Mouse (Mus musculus): ENCODE data around the gene Mrpl45.
"Not testable (repeated sequence)": the region's sequence is repeated elsewhere in the genome, so short reads cannot be mapped to it uniquely, and the experiment has no call there.

Mrpl45 gene

DNA sequence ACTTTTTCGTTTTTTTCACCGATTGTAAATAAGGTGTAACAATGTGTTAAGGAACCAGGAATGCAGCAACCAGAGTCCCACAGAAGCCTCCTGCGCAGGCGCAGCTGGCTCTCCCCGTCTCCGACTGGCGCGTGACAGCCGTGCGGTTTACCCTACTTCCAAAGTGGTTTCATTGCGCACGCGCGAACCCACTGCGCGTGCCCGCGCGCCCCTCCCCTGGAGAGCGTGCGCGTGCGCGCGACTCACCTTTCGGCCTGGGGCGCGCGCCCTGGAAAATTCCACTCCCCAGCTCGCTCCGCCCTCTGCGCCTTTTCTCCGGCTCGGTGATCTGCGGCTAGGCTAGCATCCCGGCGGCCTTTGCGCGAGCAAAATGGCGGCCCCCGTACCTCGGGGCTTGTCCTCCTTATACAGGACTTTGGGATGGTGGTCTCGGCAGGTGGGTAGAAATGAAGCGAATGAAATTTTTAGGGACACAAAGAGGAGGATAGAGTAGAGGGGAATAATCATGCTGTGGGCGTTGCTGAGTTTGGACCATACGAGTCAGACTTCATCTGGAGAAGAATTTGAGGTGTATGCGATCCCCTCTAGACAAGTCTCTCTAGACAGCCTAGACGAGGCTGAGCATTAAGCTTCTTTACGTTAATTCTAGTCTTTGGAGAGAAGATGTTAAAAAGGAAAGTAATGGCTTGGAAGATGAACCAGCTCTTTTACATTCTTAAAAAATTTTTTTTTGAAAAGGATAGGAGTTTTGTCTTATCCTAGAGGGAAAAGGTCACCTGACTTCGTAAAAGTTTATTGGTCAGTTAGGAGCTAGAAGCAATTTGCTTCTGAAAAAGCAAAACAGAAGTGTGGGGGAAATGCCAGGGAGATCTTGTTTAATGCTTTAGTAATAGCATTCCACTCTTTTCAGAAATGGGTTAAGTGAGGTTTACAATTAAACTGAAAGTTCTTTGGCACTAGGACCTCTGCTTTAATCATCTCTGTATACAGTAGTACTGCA lies at the start of gene Mrpl45:
Gene Mrpl45 (plus strand): TSS at position 213 of the 1,000 bp plus-strand sequence.
- peak; percentile 99 for DNase-seq (ENCODE audit: low spot score)

GRCm38 (mm10) chr11:97266544-97266943 lies 49.0 kb upstream of the Mrpl45 start:
- DNase-seq (ENCODE audit: low spot score), result not testable (repeated sequence)

DNA sequence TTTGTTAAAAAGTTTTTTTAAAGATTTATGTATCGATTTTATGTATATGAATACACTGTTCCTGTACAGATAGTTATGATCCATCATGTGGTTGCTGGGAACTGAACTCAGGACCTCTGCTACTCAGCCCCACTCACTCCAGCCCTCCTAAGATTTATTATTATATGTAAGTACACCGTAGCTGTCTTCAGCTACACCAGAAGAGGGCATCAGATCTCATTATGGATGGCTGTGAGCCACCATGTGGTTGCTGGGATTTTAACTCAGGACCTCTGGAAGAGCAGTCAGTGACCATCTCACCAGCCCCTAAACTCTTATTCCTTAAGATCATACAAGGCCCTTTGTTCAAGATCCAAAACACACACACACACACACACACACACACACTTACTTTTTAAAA lies 45.5 kb upstream of the Mrpl45 start:
- DNase-seq (ENCODE audit: low spot score), result not testable (repeated sequence)

- DNase-seq (ENCODE audit: low spot score), result no peak
Measured at GRCm38 (mm10) chr11:97272835-97273234, 42.7 kb upstream of the Mrpl45 start.

GRCm38 (mm10) chr11:97273613-97274012 lies 41.9 kb upstream of the Mrpl45 start:
- DNase-seq (ENCODE audit: low spot score), result no peak

- not testable (repeated sequence) for DNase-seq (ENCODE audit: low spot score)
Measured at GRCm38 (mm10) chr11:97274947-97275346, 40.6 kb upstream of the Mrpl45 start.

DNA sequence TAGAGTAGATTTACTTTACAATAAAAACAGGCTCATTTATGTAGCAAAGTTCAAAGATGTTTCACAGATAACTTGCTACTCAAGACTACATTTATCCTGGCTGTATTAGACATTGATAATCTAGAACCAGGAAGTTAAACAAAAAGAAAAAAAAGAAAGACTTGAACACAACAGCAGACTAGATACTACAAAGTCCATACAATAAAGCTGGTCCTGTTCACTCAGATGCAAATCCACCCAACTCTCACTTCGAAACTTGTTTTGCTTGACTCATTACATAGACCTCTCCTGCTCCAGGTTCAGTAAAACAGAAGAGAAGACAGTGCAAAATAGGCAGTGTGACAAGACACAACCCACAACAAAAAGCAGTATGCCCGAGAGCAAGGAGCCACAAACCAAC lies 40.2 kb upstream of the Mrpl45 start:
- no peak for DNase-seq (ENCODE audit: low spot score)

DNA sequence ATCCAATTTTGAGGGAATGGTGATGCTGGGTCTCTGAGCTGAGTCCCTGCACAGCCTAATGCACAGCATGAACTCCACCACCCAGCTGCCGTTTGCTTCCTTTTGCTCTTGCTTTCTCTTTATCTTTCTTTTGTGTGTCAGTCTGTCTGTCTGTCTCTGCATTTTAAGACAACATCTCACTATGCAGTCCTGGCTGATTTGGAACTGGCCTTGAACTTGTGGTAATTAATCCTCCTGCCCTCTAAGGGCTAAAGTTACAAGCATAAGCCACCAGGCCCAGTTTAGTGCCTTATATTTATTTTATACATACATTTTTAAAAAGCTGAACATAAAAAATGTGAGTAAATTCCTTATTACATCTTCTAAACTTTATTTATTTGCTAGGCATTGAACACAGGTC lies 39.5 kb upstream of the Mrpl45 start:
- DNase-seq (ENCODE audit: low spot score), result no peak

GRCm38 (mm10) chr11:97277166-97277565 lies 38.4 kb upstream of the Mrpl45 start:
- DNase-seq (ENCODE audit: low spot score), result no peak

GRCm38 (mm10) chr11:97278456-97278855 lies 37.1 kb upstream of the Mrpl45 start:
- no peak for DNase-seq (ENCODE audit: low spot score)

DNA sequence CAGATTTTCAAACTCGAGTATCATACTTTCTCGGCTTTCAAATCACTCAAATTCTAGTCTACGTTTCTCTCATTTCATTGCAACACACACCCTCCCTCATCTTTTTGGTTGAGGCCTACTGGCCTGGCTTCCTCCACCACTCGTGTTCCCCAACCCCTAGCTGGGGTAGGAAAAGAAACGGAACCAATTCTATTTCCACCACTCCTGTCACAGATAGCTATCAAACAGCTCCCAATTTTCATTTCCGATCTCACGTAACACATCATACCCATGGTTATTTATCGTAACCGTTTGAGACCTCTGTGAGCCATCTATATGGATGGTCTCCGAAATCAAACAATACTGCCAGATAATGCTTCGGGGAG lies 36.5 kb upstream of the Mrpl45 start:
- no peak for DNase-seq (ENCODE audit: low spot score)

DNA sequence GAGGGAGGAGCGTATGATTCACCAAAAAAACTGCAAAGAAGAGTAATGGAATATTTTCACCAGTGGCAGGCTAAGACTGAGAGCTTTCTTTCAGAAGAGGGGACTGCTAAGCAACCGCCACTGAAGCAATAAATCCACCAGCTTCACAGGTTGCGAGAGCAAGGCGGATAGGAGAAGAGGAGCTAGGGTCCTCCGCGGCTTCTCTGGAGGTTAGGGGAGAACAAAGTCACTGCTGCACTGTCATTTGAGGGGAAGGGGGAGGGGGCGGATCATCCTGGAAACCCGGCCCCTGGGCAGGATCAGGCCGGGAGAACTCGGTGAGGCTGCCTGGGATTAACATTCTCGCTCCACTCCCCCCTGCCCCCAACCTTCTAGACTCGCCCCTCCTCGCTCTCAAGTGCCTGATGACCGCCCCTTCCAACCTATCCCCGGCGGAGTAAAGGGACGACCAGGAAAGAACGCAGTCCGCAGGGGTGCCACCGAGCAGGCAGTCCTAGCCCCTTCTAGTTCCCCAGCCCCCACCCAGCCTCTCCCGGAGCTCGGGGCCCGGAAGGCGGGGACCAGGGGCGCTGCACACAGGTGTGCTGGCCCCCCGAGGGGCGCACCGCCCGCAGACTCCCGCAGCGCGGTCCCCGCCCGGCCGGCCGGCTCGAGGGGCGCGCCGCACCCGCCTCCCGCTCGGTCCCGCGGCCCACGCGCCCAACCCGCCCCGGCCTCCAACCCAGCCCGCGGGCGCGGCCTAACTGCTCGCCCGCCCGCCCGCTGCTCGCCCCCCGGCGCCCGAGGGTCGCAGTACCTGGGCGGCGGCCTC lies 35.9 kb upstream of the Mrpl45 start:
- DNase-seq (ENCODE audit: low spot score), result peak; percentile 7

DNA sequence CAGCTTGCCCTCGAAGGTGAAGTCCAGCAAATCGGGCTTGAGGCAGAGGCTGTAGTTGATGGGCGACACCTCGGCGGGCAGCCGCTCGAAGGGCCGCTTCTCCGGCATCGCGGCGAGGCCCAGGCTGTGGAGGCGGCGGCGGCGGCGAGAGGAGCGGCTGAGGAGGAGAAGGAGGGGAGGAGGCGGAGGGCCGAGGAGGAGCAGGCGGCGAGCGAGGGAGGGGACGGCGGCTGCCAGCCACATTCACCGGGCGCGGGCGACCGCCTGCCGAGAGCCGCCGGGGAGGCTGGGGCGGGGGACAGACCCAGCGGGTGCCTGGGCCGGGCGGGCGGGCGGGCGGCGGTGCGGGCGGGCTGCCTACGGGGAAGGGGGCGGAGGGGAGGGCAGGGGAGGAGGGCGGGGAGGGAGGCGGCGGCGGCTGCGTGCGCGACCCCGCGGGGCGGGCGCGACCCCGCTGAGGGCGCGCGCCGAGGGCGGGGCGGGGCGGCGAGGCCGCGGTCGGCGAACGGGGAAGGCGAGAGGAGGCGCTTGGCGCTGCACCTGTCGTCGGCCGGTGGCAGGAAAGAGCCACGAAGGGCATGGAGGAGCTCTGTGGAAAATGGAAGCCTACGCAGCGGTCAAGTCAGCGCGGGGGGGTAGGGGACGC lies 35.2 kb upstream of the Mrpl45 start, which contains the start of gene Npepps:
Gene Npepps (minus strand): TSS at position 423 of the 646 bp plus-strand sequence.
- peak; percentile 75 for DNase-seq (ENCODE audit: low spot score)

GRCm38 (mm10) chr11:97282179-97282578 lies 33.3 kb upstream of the Mrpl45 start:
- DNase-seq (ENCODE audit: low spot score), result no peak

- no peak for DNase-seq (ENCODE audit: low spot score)
Measured at GRCm38 (mm10) chr11:97284854-97285253, 30.7 kb upstream of the Mrpl45 start.

DNA sequence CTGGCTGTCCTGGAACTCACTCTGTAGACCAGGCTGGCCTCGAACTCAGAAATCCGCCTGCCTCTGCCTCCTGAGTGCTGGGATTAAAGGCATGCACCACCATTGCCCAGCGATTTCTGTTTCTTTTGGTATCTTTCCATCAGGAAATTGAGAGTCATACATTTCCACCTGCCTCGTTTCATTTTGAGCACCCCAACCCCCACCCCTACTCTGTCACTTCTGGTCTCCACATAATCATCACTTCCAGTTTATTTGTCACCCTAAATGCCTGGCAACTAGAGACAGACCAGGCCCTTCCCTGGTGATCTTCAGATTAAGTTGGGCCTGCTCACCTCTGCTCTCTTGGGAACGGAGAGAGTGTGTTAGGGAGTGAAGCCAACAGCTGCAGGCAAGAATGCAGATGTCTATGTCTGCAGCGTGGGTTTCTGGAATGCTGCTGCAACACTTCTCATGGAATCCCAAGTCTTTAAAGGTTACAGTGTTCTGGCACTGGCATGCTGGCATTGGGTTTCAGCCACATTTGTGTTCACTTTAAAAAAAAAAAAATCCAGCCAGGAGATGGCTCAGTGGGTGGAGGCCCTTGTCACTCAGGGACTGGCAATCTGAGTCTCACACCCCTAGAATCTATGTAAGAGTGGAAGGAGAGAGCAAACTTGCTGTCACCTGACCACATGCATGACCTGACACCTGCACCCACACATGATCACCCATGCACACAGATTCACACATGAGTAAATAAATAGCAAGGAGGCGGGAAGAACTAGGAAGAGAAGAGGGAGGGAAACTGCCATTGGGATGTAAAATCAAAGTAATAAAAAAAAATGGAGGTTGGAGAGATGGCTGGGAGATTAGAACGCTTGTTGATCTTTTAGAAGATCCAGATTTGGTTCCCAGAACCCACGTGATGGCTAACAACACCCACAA lies 29.4 kb upstream of the Mrpl45 start:
- no peak for DNase-seq (ENCODE audit: low spot score)

DNA sequence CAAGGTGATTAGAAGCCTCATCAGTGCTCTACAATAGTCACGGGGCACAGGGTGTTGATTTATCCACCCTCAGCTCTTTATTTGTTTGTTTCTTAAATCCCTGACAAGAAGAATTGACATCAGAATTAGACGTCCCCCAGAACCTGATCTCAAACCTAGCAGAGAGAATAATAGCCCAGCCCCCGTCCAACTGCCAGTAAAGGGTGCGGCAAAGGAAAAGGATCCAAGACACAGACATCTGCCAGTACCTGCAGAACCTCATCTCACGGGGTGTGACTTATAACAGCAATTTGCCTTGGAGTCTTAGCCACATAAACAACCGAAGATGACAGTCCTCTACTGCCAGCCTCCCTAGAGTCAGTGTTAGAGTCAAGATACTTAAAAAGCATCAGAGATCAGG lies 28.5 kb upstream of the Mrpl45 start:
- DNase-seq (ENCODE audit: low spot score), result no peak

- no peak for DNase-seq (ENCODE audit: low spot score)
Measured at GRCm38 (mm10) chr11:97287643-97288042, 27.9 kb upstream of the Mrpl45 start.

- DNase-seq (ENCODE audit: low spot score), result no peak
Measured at GRCm38 (mm10) chr11:97289276-97290230, 26.0 kb upstream of the Mrpl45 start.

GRCm38 (mm10) chr11:97292731-97293130 lies 22.8 kb upstream of the Mrpl45 start:
- no peak for DNase-seq (ENCODE audit: low spot score)

Data from spleen, adult 12 weeks (tissue).